Mouse (Mus musculus) lung, embryonic 15.5 days (tissue): ENCODE results near the gene Gcdh. TPM values are rescaled to one million over a fixed set of nuclear protein-coding genes. Genes with fewer than 3 reads are reported as not detected.
A peak's percentile ranks its signal among the peaks of the same experiment; 100 is the strongest.

ENCODE experiments used
- ATAC-seq: fragments of 200-750 bp; cut with Nextera tagmentation; 2 replicates; pipeline ENCODE4 v1.8.0; 2017; ENCODE audit warnings: moderate number of reproducible peaks, borderline replicate concordance; ENCODE audit not compliant: low FRiP score, low TSS enrichment; ENCODE audit errors: extremely low read depth
- H3K27ac ChIP-seq: fragments of 300-500 bp; sonication (generic); 2 replicates; pipeline ENCODE4 v1.5.1; 2015; ENCODE audit warnings: moderate library complexity, mild to moderate bottlenecking, inconsistent platforms
- H3K27me3 ChIP-seq: fragments of 300-500 bp; sonication (generic); 2 replicates; pipeline ENCODE4 v1.6.1; 2015; ENCODE audit warnings: inconsistent platforms
- H3K36me3 ChIP-seq: fragments of 300-500 bp; sonication (generic); 2 replicates; pipeline ENCODE4 v1.6.1; 2015; ENCODE audit warnings: inconsistent platforms
- H3K4me1 ChIP-seq: fragments of 300-500 bp; sonication (generic); 2 replicates; pipeline ENCODE4 v1.6.1; 2015; ENCODE audit warnings: inconsistent platforms
- H3K4me2 ChIP-seq: fragments of 300-500 bp; sonication (generic); 2 replicates; pipeline ENCODE4 v1.6.1; 2015; ENCODE audit warnings: inconsistent platforms, mild to moderate bottlenecking, moderate library complexity
- H3K4me3 ChIP-seq: fragments of 300-500 bp; sonication (generic); 2 replicates; pipeline ENCODE4 v1.5.1; 2015; ENCODE audit warnings: mild to moderate bottlenecking, inconsistent platforms
- H3K9ac ChIP-seq: fragments of 300-500 bp; sonication (generic); 2 replicates; pipeline ENCODE4 v1.6.1; 2015; ENCODE audit warnings: inconsistent platforms
- H3K9me3 ChIP-seq: fragments of 300-500 bp; sonication (generic); 2 replicates; pipeline ENCODE4 v1.6.1; 2016; ENCODE audit warnings: inconsistent platforms
- WGBS: fragments of 180-500 bp; shearing (Covaris S2); methylation state at CpG from one replicate; pipeline ENCODE4 v1.1.7; 2015; 5-methylcytosine and 5-hydroxymethylcytosine counted together
- microRNA-seq: library from miRNA; unstranded; fragments of <30 nt; microRNA quantifications from one replicate; pipeline ENCODE4, GENCODE M21; 2016
- polyA plus RNA-seq: library from polyadenylated mRNA; unstranded; fragments of >200 nt; fragmentation: Nextera tagmentation; extraction: Ambion mirVana; gene quantifications from 2 replicates; pipeline ENCODE4 v1.2.1, GENCODE M21; 2015

Gene Gcdh
- polyA plus RNA-seq, 1 experiment from 2014 or later, result 34.9 TPM

DNA sequence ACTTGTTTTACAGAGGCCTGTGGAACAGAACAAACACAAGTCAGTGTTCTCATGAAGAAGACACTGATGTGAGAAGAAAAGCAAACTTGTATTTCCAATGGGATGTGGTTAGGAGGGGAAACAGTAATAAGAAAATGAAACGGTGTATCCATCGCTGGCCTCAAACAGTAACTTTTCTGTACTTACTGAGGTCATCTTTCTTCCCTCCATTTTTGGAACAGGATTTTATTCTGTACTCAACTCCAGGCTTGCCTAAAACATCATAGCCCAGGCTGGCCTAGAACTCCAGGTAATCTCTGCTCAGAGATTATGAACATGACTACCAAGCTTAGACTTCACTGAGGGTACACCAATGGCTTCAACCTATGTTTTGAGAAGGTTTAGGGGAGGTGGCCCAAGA lies 54.3 kb downstream of the Gcdh start:
- Histone ChIP-seq H3K9ac (peak overlapping the region; percentile 92), H3K27me3 (no peaks in the 10 kb centered on the region), H3K9me3 (no peaks in the 10 kb centered on the region), H3K36me3 (peaks cover 81% of the 10 kb centered on the region), H3K4me3 (peak overlapping the region; percentile 89), H3K4me1 (peaks cover 45% of the 10 kb centered on the region), H3K4me2 (peak overlapping the region; percentile 63), H3K27ac (peak overlapping the region; percentile 90; the same call in 1 of the 2 replicates)
- ATAC-seq, result no peak
- 85% methylated on average over 2 of the region's 2 CpGs for WGBS

GRCm38 (mm10) chr8:84838513-84838912 lies 55.2 kb downstream of the Gcdh start:
- Histone ChIP-seq H3K4me1 (peaks cover 45% of the 10 kb centered on the region), H3K4me3 (no peak overlapping the region)
- WGBS, result 76% methylated on average over 5 of the region's 5 CpGs

GRCm38 (mm10) chr8:84837912-84838470 lies 55.7 kb downstream of the Gcdh start:
- ATAC-seq, result no peak
- Histone ChIP-seq H3K36me3 (peaks cover 75% of the 10 kb centered on the region), H3K9ac (no peak overlapping the region)

More at GRCm38 (mm10) chr8:84838513-84838912, 55.2 kb downstream of the Gcdh start:
- Histone ChIP-seq H3K27me3 (no peaks in the 10 kb centered on the region), H3K9me3 (no peaks in the 10 kb centered on the region), H3K36me3 (peaks cover 80% of the 10 kb centered on the region), H3K4me2 (no peak overlapping the region), H3K9ac (no peak overlapping the region), H3K27ac (no peak overlapping the region)
- ATAC-seq, result no peak

DNA sequence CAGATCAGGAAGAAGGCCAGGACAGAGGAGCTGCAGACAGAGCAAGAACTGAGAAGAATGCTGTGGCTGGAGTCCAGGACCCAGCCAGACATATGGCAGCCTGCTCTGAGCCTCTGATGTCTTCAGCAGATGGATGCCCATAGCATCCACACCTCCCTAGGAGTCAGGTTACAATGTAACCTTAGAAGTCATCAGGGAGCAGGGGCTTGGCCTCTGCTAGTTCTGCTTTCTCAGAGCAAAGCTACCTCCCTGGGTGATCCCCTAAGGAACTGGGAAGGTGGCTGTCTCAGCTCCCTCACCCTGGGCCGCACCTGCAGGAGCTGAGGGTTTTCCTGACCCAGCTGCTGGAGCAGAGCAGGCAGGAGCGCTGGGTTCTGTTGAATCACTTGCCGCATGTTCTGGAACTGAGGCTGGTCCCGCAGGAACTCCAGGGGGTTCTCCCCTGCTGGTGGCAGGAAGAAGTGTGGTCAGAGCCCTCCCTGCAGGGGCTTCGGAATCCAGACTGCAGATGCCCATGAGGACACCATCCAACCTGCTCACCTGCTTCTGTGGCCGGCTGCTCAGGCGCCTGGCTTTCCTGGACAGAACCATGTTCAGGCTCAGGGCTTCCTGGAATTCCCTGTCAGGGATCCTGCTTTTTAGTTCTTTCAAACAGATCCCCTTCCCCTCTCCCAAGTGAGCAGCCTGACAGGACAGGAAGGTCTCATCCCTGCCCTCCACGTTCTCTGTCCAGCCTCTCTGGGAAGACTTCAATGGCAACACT lies 56.4 kb downstream of the Gcdh start:
- H3K9me3 ChIP-seq, result no peaks in the 10 kb centered on the region
- peaks cover 49% of the 10 kb centered on the region for H3K4me1 ChIP-seq
- H3K36me3 ChIP-seq, result peaks cover 68% of the 10 kb centered on the region
- no peak overlapping the region for H3K4me3 ChIP-seq
- no peak overlapping the region for H3K4me2 ChIP-seq
- H3K27me3 ChIP-seq, result no peaks in the 10 kb centered on the region
- 52% methylated on average over 8 of the region's 8 CpGs for WGBS
- H3K9ac ChIP-seq, result no peak overlapping the region
- ATAC-seq, result no peak
- H3K27ac ChIP-seq, result no peak overlapping the region

More at GRCm38 (mm10) chr8:84837912-84838470, 55.7 kb downstream of the Gcdh start:
- Histone ChIP-seq H3K27ac (no peak overlapping the region), H3K4me2 (no peak overlapping the region), H3K27me3 (no peaks in the 10 kb centered on the region), H3K4me1 (peaks cover 46% of the 10 kb centered on the region), H3K4me3 (no peak overlapping the region), H3K9me3 (no peaks in the 10 kb centered on the region)
- WGBS, result 81% methylated on average over 15 of the region's 15 CpGs

Small RNAs within 50 kb of the gene (microRNA-seq; reads per million reads assigned to microRNA genes)
- gene Gm24197 (not detected), gene Mir7069 (3.2 reads per million, percentile 14 among the genes with 10 or more reads in this experiment)

Other genes with a start within 250 kb of the Gcdh start
- 91.2 and 92.0 TPM in 2 replicates for gene Ier2, start 231.1 kb downstream of the Gcdh start, polyA plus RNA-seq
- gene Trmt1, start 207.6 kb downstream of the Gcdh start, polyA plus RNA-seq, result 57.5 and 58.4 TPM in 2 replicates
- gene Nacc1, start 206.1 kb downstream of the Gcdh start, polyA plus RNA-seq, result 20.2 and 21.6 TPM in 2 replicates
- 11.9 and 12.1 TPM in 2 replicates for gene Lyl1, start 192.5 kb downstream of the Gcdh start, polyA plus RNA-seq
- 3.4 and 4.4 TPM in 2 replicates for gene G430095P16Rik, start 170.9 kb downstream of the Gcdh start, polyA plus RNA-seq
- 39.2 and 42.7 TPM in 2 replicates for gene Nfix, start 93.6 kb downstream of the Gcdh start, polyA plus RNA-seq
- gene Dand5, start 71.1 kb downstream of the Gcdh start, polyA plus RNA-seq, result 6.0 and 6.3 TPM in 2 replicates
- gene Gadd45gip1, start 62.4 kb downstream of the Gcdh start, polyA plus RNA-seq, result 43.4 and 47.0 TPM in 2 replicates
- 112 and 127 TPM in 2 replicates for gene Rad23a, start 53.3 kb downstream of the Gcdh start, polyA plus RNA-seq
- 1,037 and 1,080 TPM in 2 replicates for gene Calr, start 47.0 kb downstream of the Gcdh start, polyA plus RNA-seq
- 96.9 and 98.9 TPM in 2 replicates for gene Farsa, start 36.9 kb downstream of the Gcdh start, polyA plus RNA-seq
- 69.6 and 72.1 TPM in 2 replicates for gene Syce2, start 21.8 kb downstream of the Gcdh start, polyA plus RNA-seq
- 1.6 and 3.1 TPM in 2 replicates for gene Klf1, start 8.0 kb upstream of the Gcdh start, polyA plus RNA-seq
- gene Dnase2a, start 14.6 kb upstream of the Gcdh start, polyA plus RNA-seq, result 14.8 and 15.4 TPM in 2 replicates
- gene Mast1, start 43.4 kb upstream of the Gcdh start, polyA plus RNA-seq, result 0.49 TPM in 2 replicates
- 0.12 and 0.13 TPM in 2 replicates for gene Rtbdn, start 53.1 kb upstream of the Gcdh start, polyA plus RNA-seq
- gene Gm49661, start 75.5 kb upstream of the Gcdh start, polyA plus RNA-seq, result not detected in 2 replicates
- 727 and 733 TPM in 2 replicates for gene Prdx2, start 75.7 kb upstream of the Gcdh start, polyA plus RNA-seq
- gene Rnaseh2a, start 75.8 kb upstream of the Gcdh start, polyA plus RNA-seq, result 114 and 120 TPM in 2 replicates
- gene Junb, start 84.8 kb upstream of the Gcdh start, polyA plus RNA-seq, result 17.4 and 20.5 TPM in 2 replicates
- gene Hook2, start 96.7 kb upstream of the Gcdh start, polyA plus RNA-seq, result 23.2 and 23.9 TPM in 2 replicates
- not detected in 2 replicates for gene Best2, start 120.6 kb upstream of the Gcdh start, polyA plus RNA-seq
- gene Asna1, start 131.4 kb upstream of the Gcdh start, polyA plus RNA-seq, result 124 and 128 TPM in 2 replicates
- gene Trir, start 132.9 kb upstream of the Gcdh start, polyA plus RNA-seq, result 107 and 118 TPM in 2 replicates
- 29.1 and 32.3 TPM in 2 replicates for gene Tnpo2, start 143.0 kb upstream of the Gcdh start, polyA plus RNA-seq
- gene Fbxw9, start 166.1 kb upstream of the Gcdh start, polyA plus RNA-seq, result 27.9 and 28.4 TPM in 2 replicates
- not detected in 2 replicates for gene Gm5741, start 174.1 kb upstream of the Gcdh start, polyA plus RNA-seq
- gene Dhps, start 177.8 kb upstream of the Gcdh start, polyA plus RNA-seq, result 54.4 and 56.8 TPM in 2 replicates
- 140 and 145 TPM in 2 replicates for gene Wdr83os, start 186.8 kb upstream of the Gcdh start, polyA plus RNA-seq
- 44.3 and 44.7 TPM in 2 replicates for gene Wdr83, start 187.4 kb upstream of the Gcdh start, polyA plus RNA-seq
- 35.9 and 40.1 TPM in 2 replicates for gene Man2b1, start 189.3 kb upstream of the Gcdh start, polyA plus RNA-seq
- gene Zfp791, start 229.2 kb upstream of the Gcdh start, polyA plus RNA-seq, result 2.9 and 3.0 TPM in 2 replicates